ENCODE assay signal across 12 mouse cellular contexts in genomic region chr4:145125463-145126220, GRCm38 (mm10).
DNase-seq lines count a peak whose midpoint lies in the region; ATAC-seq and TF ChIP-seq lines count a peak whose summit lies in the region.
"Had no signal": no experiment of that assay in that cellular context is flagged by ENCODE, and none has a peak within 500 bp of the region (broad histone marks: within the 10 kb centered on the region; RNA-seq: fewer than 3 reads in every experiment).

No protein-coding gene starts in this region.

- no peaks in the 10 kb centered on the region; the same call in 1 of the 2 replicates for H3K4me1 ChIP-seq in lung, embryonic 14.5 days (ENCODE audit: insufficient read depth)
- H3K4me1 ChIP-seq in liver, embryonic 12.5 days: no peaks in the 10 kb centered on the region

- peaks cover 62% of the 10 kb centered on the region for H3K36me3 ChIP-seq in lung, embryonic 14.5 days (ENCODE audit: insufficient read depth)
- peaks cover 94% of the 10 kb centered on the region for H3K36me3 ChIP-seq in liver, embryonic 12.5 days

- no peak overlapping the region for H3K4me3 ChIP-seq in lung, embryonic 14.5 days (ENCODE audit: low read depth, low read length)
- no peak overlapping the region for H3K4me3 ChIP-seq in liver, embryonic 12.5 days

- no peak for TF ChIP-seq CTCF in lung, embryonic 14.5 days (IDR thresholded peaks at IDR 0.05; ENCODE audit: low read depth)

- H3K4me2 ChIP-seq in lung, embryonic 14.5 days: no peak overlapping the region
- H3K4me2 ChIP-seq in liver, embryonic 12.5 days: no peak overlapping the region

- ATAC-seq in lung, embryonic 14.5 days (ENCODE audit: insufficient read depth): no peak
- no peak for ATAC-seq in monocyte, adult 5-6 weeks (replicated peaks; ENCODE audit: insufficient number of reproducible peaks, low FRiP score, low TSS enrichment, poor library complexity, severe bottlenecking)
- no peak for ATAC-seq in liver, embryonic 12.5 days

- no peak overlapping the region for H3K27ac ChIP-seq in lung, embryonic 14.5 days (ENCODE audit: low read depth)
- no peak overlapping the region for H3K27ac ChIP-seq in liver, embryonic 12.5 days

- no peak overlapping the region for H3K9ac ChIP-seq in lung, embryonic 14.5 days
- H3K9ac ChIP-seq in liver, embryonic 12.5 days: no peak overlapping the region

- no peaks in the 10 kb centered on the region for H3K9me3 ChIP-seq in lung, embryonic 14.5 days (ENCODE audit: low read depth, low read length)
- no peaks in the 10 kb centered on the region for H3K9me3 ChIP-seq in liver, embryonic 12.5 days (replicated peaks)
- H3K9me3 ChIP-seq: G1E had no signal

- H3K27me3 ChIP-seq in lung, embryonic 14.5 days (ENCODE audit: insufficient read depth, low read length): no peaks in the 10 kb centered on the region
- H3K27me3 ChIP-seq in liver, embryonic 12.5 days (replicated peaks): no peaks in the 10 kb centered on the region

- DNase-seq in frontal cortex, postnatal 36 days (ENCODE audit: low spot score in 2 of 2): peak; percentile 21 to 57
- no peak for DNase-seq in frontal cortex, postnatal 14 days (ENCODE audit: low spot score in 2 of 2)
- peak; percentile 77 for DNase-seq in lung, embryonic 14.5 days
- no peak for DNase-seq in lung, adult 18-20 months
- DNase-seq in Muller cell, postnatal 12 days (ENCODE audit: inconsistent ontology term): peak; percentile 51
- DNase-seq in fibroblast of lung, adult 2 months (ENCODE audit: low read depth): peak; percentile 51
- DNase-seq: adrenal gland, postnatal 36 days; gastrocnemius, postnatal 14 days; heart, postnatal 4 days had no signal

- WGBS in lung, embryonic 14.5 days: 63% methylated on average over 4 of the region's 4 CpGs
- 79% methylated on average over 4 of the region's 4 CpGs for WGBS in liver, embryonic 12.5 days (ENCODE audit: insufficient replicate concordance)

Comparison
In these comparisons a context has a peak if more than half of its experiments do, and no peak if none do; other contexts are left out.
1. DNase-seq: peak in frontal cortex, postnatal 36 days (2 of 2), lung, embryonic 14.5 days (single experiment), Muller cell, postnatal 12 days (single experiment) and fibroblast of lung, adult 2 months (single experiment); none in frontal cortex, postnatal 14 days (0 of 2) and lung, adult 18-20 months (0 of 2).